Mouse (Mus musculus) olfactory bulb, adult 2 months (tissue): ENCODE measurements around the gene Myo1h. TPM values are rescaled to one million over a fixed set of nuclear protein-coding genes. Genes with fewer than 3 reads are reported as not detected.

Source experiments
- H3K27ac ChIP-seq: fragments of 200-500 bp; 2 replicates; pipeline ENCODE4 v1.5.1; 2012; ENCODE audit warnings: low read depth, low read length; ENCODE audit not compliant: insufficient read depth
- H3K4me1 ChIP-seq: fragments of 200-500 bp; 2 replicates; pipeline ENCODE4 v1.6.1; 2012; ENCODE audit warnings: low read length; ENCODE audit not compliant: control insufficient read depth, insufficient read depth
- H3K4me3 ChIP-seq: fragments of 200-500 bp; 2 replicates; pipeline ENCODE4 v1.5.1; 2012; ENCODE audit warnings: mild to moderate bottlenecking, low read depth, low read length, moderate library complexity; ENCODE audit not compliant: insufficient read depth
- CTCF ChIP-seq: fragments of 200-500 bp; IDR thresholded peaks from 2 replicates; pipeline ENCODE4 v1.5.1; 2012; ENCODE audit warnings: low read depth, mild to moderate bottlenecking, low read length, moderate library complexity; ENCODE audit not compliant: insufficient read depth
- POLR2A ChIP-seq: fragments of 200-500 bp; IDR thresholded peaks from 2 replicates; pipeline ENCODE4 v1.6.1; 2012; ENCODE audit warnings: mild to moderate bottlenecking, low read depth, low read length, moderate library complexity; ENCODE audit not compliant: insufficient read depth
- WGBS: fragments of 180-500 bp; shearing (Covaris S2); methylation state at CpG from one replicate; pipeline ENCODE4 v1.1.7; 2018; 5-methylcytosine and 5-hydroxymethylcytosine counted together
- polyA plus RNA-seq: library from polyadenylated mRNA; stranded (reverse); fragments of >200 nt; gene quantifications from 2 replicates; pipeline ENCODE4 v1.2.4, GENCODE M21; 2012; ENCODE audit warnings: low replicate concordance; ENCODE audit not compliant: missing spikeins, insufficient read depth, insufficient read length

The Myo1h gene
- polyA plus RNA-seq, 1 experiment: not detected

- TF ChIP-seq POLR2A: no peak
- Histone ChIP-seq H3K4me3 (no peak overlapping the region), H3K4me1 (peaks cover 48% of the 10 kb centered on the region), H3K27ac (no peak overlapping the region)
- WGBS: 84% methylated on average over 23 of the region's 23 CpGs
Measured at GRCm38 (mm10) chr5:114374409-114375213, 85.6 kb downstream of the Myo1h start.

DNA sequence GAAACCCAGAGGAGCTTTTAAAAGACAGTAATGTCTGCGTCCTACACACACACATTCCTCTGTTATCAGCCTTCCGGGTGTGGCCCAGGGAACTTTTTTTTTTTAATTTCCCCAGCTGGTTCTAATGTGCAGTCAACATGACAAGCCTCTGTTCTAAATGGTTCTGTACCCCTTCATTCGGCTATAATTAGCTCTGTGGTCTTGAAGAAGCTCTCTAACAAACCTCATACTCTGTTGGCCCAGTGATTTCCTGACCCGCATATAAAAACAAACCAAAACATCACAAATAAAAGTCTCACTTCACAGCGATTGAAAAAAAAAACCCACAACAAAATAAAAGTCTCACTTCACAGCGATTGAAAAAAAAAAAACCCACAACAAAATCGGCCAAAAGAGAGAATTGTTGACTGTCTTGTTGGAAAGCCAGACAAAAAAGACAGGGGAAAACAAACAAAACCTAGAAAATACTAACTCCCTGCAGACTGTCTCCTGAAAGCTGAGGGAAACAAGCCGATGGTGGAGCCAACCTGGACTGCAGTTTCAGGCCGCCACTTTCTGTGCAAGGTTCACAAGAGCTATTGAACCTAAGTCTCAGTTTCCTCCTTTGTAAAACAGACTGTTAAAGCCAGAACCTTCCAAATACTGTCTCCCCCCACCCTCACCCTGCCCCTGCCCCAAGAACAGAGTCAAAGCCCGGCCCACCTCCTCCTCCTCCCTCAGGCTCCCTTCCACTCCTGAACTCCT, 89.4 kb downstream of the Myo1h start:
- WGBS: 17% methylated on average over 10 of the region's 10 CpGs
- Histone ChIP-seq H3K27ac (no peak overlapping the region), H3K4me1 (peaks cover 33% of the 10 kb centered on the region), H3K4me3 (no peak overlapping the region; the same call in 1 of the 2 replicates)
- TF ChIP-seq POLR2A (no peak), CTCF (no peak)

DNA sequence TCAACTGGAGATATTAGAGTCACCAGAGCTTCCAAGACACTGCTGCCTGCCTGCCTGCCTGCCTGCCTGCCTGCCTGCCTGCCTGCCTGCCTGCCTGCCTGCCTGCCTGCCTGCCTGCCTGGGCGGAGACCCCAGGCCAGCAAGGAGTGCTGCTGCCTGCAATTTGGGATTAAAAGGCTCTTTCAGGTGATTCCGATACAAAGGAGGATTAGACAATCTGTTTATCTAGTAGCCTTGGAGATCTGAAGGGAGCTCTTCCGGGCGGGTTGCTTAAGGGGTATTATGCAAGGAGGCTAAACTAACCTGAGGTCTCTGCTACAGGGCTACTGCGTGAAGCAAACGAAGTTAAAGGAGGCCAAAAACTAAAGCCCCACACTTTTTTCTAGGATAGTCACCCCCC, 90.0 kb downstream of the Myo1h start:
- Histone ChIP-seq H3K4me3 (peak overlapping the region; percentile 4; the same call in 1 of the 2 replicates), H3K4me1 (peaks cover 36% of the 10 kb centered on the region), H3K27ac (no peak overlapping the region)
- WGBS: 36% methylated on average over 6 of the region's 6 CpGs
- no peak for TF ChIP-seq POLR2A
- TF ChIP-seq CTCF: no peak

DNA sequence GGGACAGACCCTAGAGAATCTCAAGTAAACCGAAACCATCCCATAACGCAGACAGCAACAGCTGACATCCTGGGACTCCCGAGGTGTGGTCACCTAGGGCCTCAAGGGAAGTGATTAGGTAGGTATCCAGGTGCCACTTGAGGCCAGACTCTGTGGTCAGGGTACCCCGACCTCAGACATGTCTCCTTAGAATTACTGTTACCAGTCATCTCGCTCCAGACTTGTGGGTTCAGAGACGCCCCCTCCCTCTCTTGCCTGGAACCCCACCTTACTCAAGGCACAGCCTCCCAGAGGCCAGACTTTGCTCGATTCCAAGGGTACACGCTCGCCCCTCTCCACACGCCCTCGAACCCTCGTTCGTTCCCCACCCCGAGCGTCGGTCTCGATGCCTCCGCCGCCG, 90.8 kb downstream of the Myo1h start:
- 2% methylated on average over 20 of the region's 20 CpGs for WGBS
- TF ChIP-seq CTCF (no peak), POLR2A (no peak)
- H3K4me1 ChIP-seq: peaks cover 35% of the 10 kb centered on the region
- H3K27ac ChIP-seq: peak overlapping the region; percentile 19; the same call in 1 of the 2 replicates
- peak overlapping the region; percentile 87 for H3K4me3 ChIP-seq

DNA sequence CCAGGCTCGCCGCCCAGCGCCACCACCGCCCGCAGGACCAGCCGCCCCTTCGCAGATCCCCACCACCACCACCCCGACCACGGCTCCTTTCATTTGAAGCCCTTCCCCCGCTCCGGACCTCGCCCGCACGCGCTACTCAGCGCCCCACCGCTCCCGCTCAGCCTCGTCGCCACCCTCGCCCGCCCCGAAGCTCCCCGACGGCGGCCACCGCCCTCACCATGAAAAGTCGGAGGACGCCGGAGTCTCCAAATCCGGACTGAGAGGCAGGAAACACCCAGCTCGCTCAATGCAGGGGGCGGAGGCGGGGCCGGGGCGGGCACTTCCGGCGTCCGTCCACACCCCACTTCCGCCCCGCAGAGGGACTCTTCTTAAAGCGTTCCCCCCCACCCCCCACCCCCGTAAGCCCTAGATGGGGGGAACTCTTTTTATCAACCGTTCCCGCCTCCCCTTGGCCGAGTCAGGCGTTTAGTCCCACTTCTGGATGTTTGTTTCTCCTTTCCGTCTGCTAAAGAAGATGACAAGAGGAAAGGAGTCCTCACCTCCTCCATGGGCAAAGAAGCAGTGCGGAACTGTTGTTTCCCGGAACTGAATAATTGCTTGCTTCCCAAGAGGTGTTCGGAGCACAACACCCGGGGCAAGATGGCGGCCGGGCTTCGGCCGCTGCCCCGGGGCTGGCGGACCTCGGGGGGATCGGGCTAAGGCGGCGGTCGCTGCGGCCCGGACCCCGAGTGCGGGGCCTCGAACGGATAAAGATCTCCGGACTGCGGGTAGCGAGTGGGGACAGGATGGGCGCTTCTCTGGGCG, 91.4 kb downstream of the Myo1h start, which contains the start of the genes Kctd10 and Ube3b:
TSS of gene Kctd10 (minus strand) at position 300 of the 804 bp plus-strand sequence.
TSS of gene Ube3b (plus strand) at position 399 of the 804 bp plus-strand sequence.
- Histone ChIP-seq H3K4me1 (peaks cover 33% of the 10 kb centered on the region), H3K4me3 (peak within 1 kb of the TSS; percentile 87), H3K27ac (peak within 1 kb of the TSS; percentile 87)
- TF ChIP-seq POLR2A: peak; percentile 58
- TF ChIP-seq CTCF: no peak
- under 1% methylated on average over 66 of the region's 74 CpGs for WGBS

DNA sequence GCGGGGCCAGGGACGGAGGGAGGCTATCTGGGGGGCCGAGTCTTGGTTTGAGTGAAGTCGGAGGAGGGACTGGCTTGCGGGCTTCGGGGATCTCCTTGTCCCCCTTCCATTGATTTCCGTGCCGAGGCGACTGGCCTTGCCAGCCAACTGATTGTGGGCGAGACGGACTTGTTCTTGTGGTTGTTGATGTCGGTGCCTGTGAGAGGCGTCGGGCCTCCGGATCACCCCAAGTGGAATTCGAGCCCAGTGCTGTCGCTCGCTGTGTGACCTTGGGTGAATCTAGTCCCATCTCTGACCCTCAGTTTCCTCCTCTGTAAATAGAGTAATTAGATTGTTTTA, 92.0 kb downstream of the Myo1h start:
- H3K4me3 ChIP-seq: peak overlapping the region; percentile 87
- H3K4me1 ChIP-seq: peaks cover 29% of the 10 kb centered on the region
- no peak for TF ChIP-seq POLR2A
- no peak for TF ChIP-seq CTCF
- under 1% methylated on average over 18 of the region's 18 CpGs for whole genome bisulfite sequencing
- H3K27ac ChIP-seq: no peak overlapping the region

- no peak overlapping the region for H3K4me3 ChIP-seq
- H3K27ac ChIP-seq: no peak overlapping the region
- 77% methylated on average over 9 of the region's 9 CpGs for WGBS
- TF ChIP-seq POLR2A (no peak), CTCF (no peak)
- H3K4me1 ChIP-seq: peaks cover 17% of the 10 kb centered on the region
Measured at GRCm38 (mm10) chr5:114383184-114383904, 94.4 kb downstream of the Myo1h start.

GRCm38 (mm10) chr5:114384448-114384847, 95.5 kb downstream of the Myo1h start:
- H3K4me3 ChIP-seq: no peak overlapping the region
- H3K27ac ChIP-seq: no peak overlapping the region
- TF ChIP-seq CTCF (no peak), POLR2A (no peak)
- peaks cover 9% of the 10 kb centered on the region for H3K4me1 ChIP-seq
- WGBS: 90% methylated on average over 8 of the region's 8 CpGs
